Mouse (Mus musculus) liver, adult 2 months (tissue): ENCODE measurements around the gene Cacna1c.

Source experiments
- CTCF ChIP-seq: fragments of 200-500 bp; IDR thresholded peaks from 2 replicates; pipeline ENCODE4 v1.5.1; 2011; ENCODE audit warnings: low read depth, low read length, control low read depth
- POLR2A ChIP-seq: fragments of 200-500 bp; IDR thresholded peaks from 2 replicates; pipeline ENCODE4 v1.6.1; 2011; ENCODE audit warnings: low read length, control low read depth; ENCODE audit not compliant: insufficient read depth; ENCODE audit errors: extremely low read depth

- TF ChIP-seq CTCF = no peak
- no peak for TF ChIP-seq POLR2A
These were observed 246.0 kb downstream of the Cacna1c start for GRCm38 (mm10) chr6:118950190-118950589.
